Mouse (Mus musculus) lung, embryonic 14.5 days (tissue): ENCODE data around the gene Fxr1. TPM values are rescaled to one million over a fixed set of nuclear protein-coding genes. Genes with fewer than 3 reads are reported as not detected.
"Not testable (repeated sequence)": the region's sequence is repeated elsewhere in the genome, so short reads cannot be mapped to it uniquely, and the experiment has no call there.

Experiments used
- ATAC-seq: fragments of 200-750 bp; cut with Nextera tagmentation; 2 replicates; pipeline ENCODE4 v1.8.0; 2017; ENCODE audit warnings: mild to moderate bottlenecking, moderate TSS enrichment, moderate library complexity; ENCODE audit not compliant: insufficient read depth
- DNase-seq: peaks from one replicate; pipeline ENCODE4 v3.0.0-alpha.2; 2015
- H3K27ac ChIP-seq: fragments of 300-500 bp; sonication (generic); 2 replicates; pipeline ENCODE4 v1.5.1; 2014; ENCODE audit warnings: low read depth, mild to moderate bottlenecking, moderate library complexity
- H3K27me3 ChIP-seq: fragments of 300-500 bp; sonication (generic); 2 replicates; pipeline ENCODE4 v1.6.1; 2014; ENCODE audit warnings: low read length, control low read depth; ENCODE audit not compliant: insufficient read depth
- H3K36me3 ChIP-seq: fragments of 300-500 bp; sonication (generic); 2 replicates; pipeline ENCODE4 v1.6.1; 2014; ENCODE audit warnings: control low read depth; ENCODE audit not compliant: insufficient read depth
- H3K4me1 ChIP-seq: fragments of 300-500 bp; sonication (generic); 2 replicates; pipeline ENCODE4 v1.6.1; 2014; ENCODE audit warnings: antibody characterized with exemption, control low read depth; ENCODE audit not compliant: insufficient read depth
- H3K4me2 ChIP-seq: fragments of 300-500 bp; sonication (generic); 2 replicates; pipeline ENCODE4 v1.6.1; 2014; ENCODE audit warnings: mild to moderate bottlenecking
- H3K4me3 ChIP-seq: fragments of 300-500 bp; sonication (generic); 2 replicates; pipeline ENCODE4 v1.5.1; 2014; ENCODE audit warnings: low read depth, low read length
- H3K9ac ChIP-seq: fragments of 300-500 bp; sonication (generic); 2 replicates; pipeline ENCODE4 v1.6.1; 2014
- H3K9me3 ChIP-seq: fragments of 300-500 bp; sonication (generic); 2 replicates; pipeline ENCODE4 v1.6.1; 2016; ENCODE audit warnings: low read depth, low read length, control low read depth
- CTCF ChIP-seq: IDR thresholded peaks from 2 replicates; pipeline ENCODE4 v1.5.1; 2016; ENCODE audit warnings: antibody characterized with exemption, low read depth
- WGBS: fragments of 180-500 bp; shearing (Covaris S2); extraction: QIAGEN DNeasy Blood & Tissue Kit; methylation state at CpG from one replicate; pipeline ENCODE4 v1.1.7; 2014; 5-methylcytosine and 5-hydroxymethylcytosine counted together
- polyA plus RNA-seq: library from polyadenylated mRNA; unstranded; fragments of >200 nt; fragmentation: Nextera tagmentation; extraction: Ambion mirVana; gene quantifications from 2 replicates; pipeline ENCODE4 v1.2.1, GENCODE M21; 2014

Gene Fxr1
- polyA plus RNA-seq, 1 experiment from 2014 or later = 54.3 TPM

- DNase-seq = no peak
- Histone ChIP-seq H3K9me3 (no peaks in the 10 kb centered on the region), H3K27me3 (no peaks in the 10 kb centered on the region), H3K27ac (no peak overlapping the region), H3K4me2 (no peak overlapping the region), H3K4me1 (no peaks in the 10 kb centered on the region), H3K9ac (no peak overlapping the region), H3K36me3 (peaks cover 36% of the 10 kb centered on the region), H3K4me3 (no peak overlapping the region)
- ATAC-seq = no peak
- no peak for TF ChIP-seq CTCF
- WGBS = 91% methylated on average over 4 of the region's 4 CpGs
Observed at GRCm38 (mm10) chr3:34041990-34042389, 22.2 kb downstream of the Fxr1 start.

GRCm38 (mm10) chr3:34062352-34062751 is 42.6 kb downstream of the Fxr1 start:
- Histone ChIP-seq H3K27ac (no peak overlapping the region), H3K4me3 (no peak overlapping the region), H3K27me3 (no peaks in the 10 kb centered on the region), H3K4me2 (no peak overlapping the region), H3K4me1 (no peaks in the 10 kb centered on the region), H3K36me3 (peaks cover 55% of the 10 kb centered on the region), H3K9me3 (no peaks in the 10 kb centered on the region), H3K9ac (no peak overlapping the region)
- no peak for TF ChIP-seq CTCF
- no peak for DNase-seq
- WGBS = 96% methylated on average over 2 of the region's 2 CpGs
- no peak for ATAC-seq

- not testable (repeated sequence) for H3K27me3 ChIP-seq, ATAC-seq, H3K9ac ChIP-seq, H3K27ac ChIP-seq, H3K4me1 ChIP-seq, H3K4me2 ChIP-seq, DNase-seq, H3K9me3 ChIP-seq, H3K4me3 ChIP-seq
- 87% methylated on average over 7 of the region's 7 CpGs for WGBS
- peaks cover 56% of the 10 kb centered on the region for H3K36me3 ChIP-seq
Observed at GRCm38 (mm10) chr3:34068943-34069342, 49.2 kb downstream of the Fxr1 start.

- TF ChIP-seq CTCF = no peak
- no peak for ATAC-seq
- H3K27ac ChIP-seq = no peak overlapping the region
- no peak overlapping the region for H3K9ac ChIP-seq
- peaks cover 43% of the 10 kb centered on the region for H3K36me3 ChIP-seq
- no peaks in the 10 kb centered on the region for H3K4me1 ChIP-seq
- no peaks in the 10 kb centered on the region for H3K27me3 ChIP-seq
- DNase-seq = no peak
- 90% methylated on average over 6 of the region's 6 CpGs for WGBS
- no peaks in the 10 kb centered on the region for H3K9me3 ChIP-seq
- no peak overlapping the region for H3K4me3 ChIP-seq
- H3K4me2 ChIP-seq = no peak overlapping the region
Observed at GRCm38 (mm10) chr3:34072726-34073125, 53.0 kb downstream of the Fxr1 start.

GRCm38 (mm10) chr3:34076058-34076759 is 56.5 kb downstream of the Fxr1 start:
- no peaks in the 10 kb centered on the region for H3K27me3 ChIP-seq
- no peak for TF ChIP-seq CTCF
- WGBS = 64% methylated on average over 6 of the region's 6 CpGs
- H3K9ac ChIP-seq = no peak overlapping the region
- no peak overlapping the region for H3K4me2 ChIP-seq
- H3K9me3 ChIP-seq = no peaks in the 10 kb centered on the region
- H3K4me3 ChIP-seq = no peak overlapping the region
- H3K36me3 ChIP-seq = peaks cover 40% of the 10 kb centered on the region
- H3K27ac ChIP-seq = no peak overlapping the region
- 0 out of 2 replicates have a peak, but pooled peaks cover 5% of the 10 kb centered on the region for H3K4me1 ChIP-seq
- DNase-seq = no peak
- ATAC-seq = no peak

- Histone ChIP-seq H3K4me3 (peak within 1 kb of the TSS; percentile 73), H3K9ac (peak within 1 kb of the TSS; percentile 85), H3K9me3 (no peaks in the 10 kb centered on the region), H3K36me3 (peaks cover 13% of the 10 kb centered on the region), H3K27ac (peak within 1 kb of the TSS; percentile 43; the same call in 1 of the 2 replicates), H3K4me2 (peak within 1 kb of the TSS; percentile 70), H3K4me1 (0 out of 2 replicates have a peak, but pooled peaks cover 5% of the 10 kb centered on the region), H3K27me3 (no peaks in the 10 kb centered on the region)
- TF ChIP-seq CTCF = no peak
- peak; percentile 96 for ATAC-seq
- under 1% methylated on average over 45 of the region's 50 CpGs for WGBS
- DNase-seq = peak; percentile 97
Observed at GRCm38 (mm10) chr3:34080900-34081662, 61.3 kb downstream of the Fxr1 start, which contains the start of gene Dnajc19. Dnajc19 (minus strand) TSS chr3:34081321.

GRCm38 (mm10) chr3:34081929-34082328 is 62.2 kb downstream of the Fxr1 start:
- H3K4me3 ChIP-seq = peak overlapping the region; percentile 73
- H3K27me3 ChIP-seq = no peaks in the 10 kb centered on the region
- peak overlapping the region; percentile 43; the same call in 1 of the 2 replicates for H3K27ac ChIP-seq
- peak overlapping the region; percentile 70 for H3K4me2 ChIP-seq
- H3K36me3 ChIP-seq = peaks cover 13% of the 10 kb centered on the region
- H3K4me1 ChIP-seq = 0 out of 2 replicates have a peak, but pooled peaks cover 5% of the 10 kb centered on the region
- no peaks in the 10 kb centered on the region for H3K9me3 ChIP-seq
- 0 out of 2 replicates have a peak overlapping the region, but pooled peaks have one; percentile 85 for H3K9ac ChIP-seq
- WGBS = 74% methylated on average over 3 of the region's 3 CpGs
- TF ChIP-seq CTCF = no peak
- ATAC-seq (no peak), DNase-seq (no peak)
